Mouse (Mus musculus) stomach, postnatal 0 days (tissue): ENCODE results near the gene Slx1b.

Source experiments
- CTCF ChIP-seq: IDR thresholded peaks from 2 replicates; pipeline ENCODE4 v1.5.1; 2016; ENCODE audit warnings: antibody characterized with exemption, low read depth, mild to moderate bottlenecking, moderate library complexity
- EP300 ChIP-seq: optimal IDR thresholded peaks from 2 replicates; pipeline ENCODE3; 2016; ENCODE audit warnings: antibody characterized with exemption

DNA sequence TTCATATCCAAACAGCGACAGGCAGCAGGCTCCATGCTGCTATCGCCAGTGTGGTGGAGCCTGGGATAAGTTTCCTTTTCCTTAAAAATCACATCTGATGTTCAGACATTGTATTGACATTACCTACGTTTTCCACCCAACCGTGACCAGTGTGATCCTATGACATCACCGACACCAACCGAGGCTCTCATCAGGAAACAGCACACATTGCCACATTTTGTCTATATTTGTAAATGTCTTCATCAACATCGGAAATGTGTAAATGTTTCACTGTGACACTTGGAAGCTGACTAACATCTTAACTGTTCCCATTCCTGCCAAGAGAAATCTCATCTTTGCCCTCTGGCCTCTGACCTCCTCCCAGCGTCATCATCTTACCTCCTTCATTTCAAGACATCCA is 40.5 kb upstream of the Slx1b start:
- TF ChIP-seq CTCF = no peak
- no peak for TF ChIP-seq EP300
